Mouse (Mus musculus): Measurements from ENCODE around the gene H1fnt. TPM values are rescaled to one million over a fixed set of nuclear protein-coding genes. Genes with fewer than 3 reads are reported as not detected.

Gene H1fnt
- polyA plus RNA-seq (2014; fragmentation: Illumina TruSeq; extraction: RNeasy Lipid Tissue Mini Kit (QIAGEN cat#74804); ENCODE audit: low read depth, low replicate concordance): 15.9 TPM

DNA sequence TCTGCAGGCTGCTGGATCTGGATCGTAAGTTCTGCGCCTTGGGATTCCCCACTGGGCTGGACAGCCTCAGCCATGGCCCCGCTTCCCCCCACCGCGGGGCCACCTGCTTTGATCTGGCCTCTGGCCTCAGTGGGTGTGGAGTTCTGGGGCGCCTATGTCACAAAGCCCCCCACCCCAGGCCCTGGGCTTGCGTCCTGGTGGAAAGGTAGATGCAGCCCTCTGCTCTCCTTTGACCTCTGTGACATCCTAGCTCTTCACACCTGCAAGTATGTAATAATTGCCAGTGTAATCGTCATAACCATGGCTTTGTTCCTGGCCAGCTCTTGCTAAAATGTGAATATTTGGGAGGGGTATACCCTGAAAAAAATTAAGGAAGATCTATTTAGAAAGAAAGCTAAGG lies at the start of gene H1fnt:
H1fnt (minus strand) TSS at position 101 of the 400 bp plus-strand sequence.

DNA sequence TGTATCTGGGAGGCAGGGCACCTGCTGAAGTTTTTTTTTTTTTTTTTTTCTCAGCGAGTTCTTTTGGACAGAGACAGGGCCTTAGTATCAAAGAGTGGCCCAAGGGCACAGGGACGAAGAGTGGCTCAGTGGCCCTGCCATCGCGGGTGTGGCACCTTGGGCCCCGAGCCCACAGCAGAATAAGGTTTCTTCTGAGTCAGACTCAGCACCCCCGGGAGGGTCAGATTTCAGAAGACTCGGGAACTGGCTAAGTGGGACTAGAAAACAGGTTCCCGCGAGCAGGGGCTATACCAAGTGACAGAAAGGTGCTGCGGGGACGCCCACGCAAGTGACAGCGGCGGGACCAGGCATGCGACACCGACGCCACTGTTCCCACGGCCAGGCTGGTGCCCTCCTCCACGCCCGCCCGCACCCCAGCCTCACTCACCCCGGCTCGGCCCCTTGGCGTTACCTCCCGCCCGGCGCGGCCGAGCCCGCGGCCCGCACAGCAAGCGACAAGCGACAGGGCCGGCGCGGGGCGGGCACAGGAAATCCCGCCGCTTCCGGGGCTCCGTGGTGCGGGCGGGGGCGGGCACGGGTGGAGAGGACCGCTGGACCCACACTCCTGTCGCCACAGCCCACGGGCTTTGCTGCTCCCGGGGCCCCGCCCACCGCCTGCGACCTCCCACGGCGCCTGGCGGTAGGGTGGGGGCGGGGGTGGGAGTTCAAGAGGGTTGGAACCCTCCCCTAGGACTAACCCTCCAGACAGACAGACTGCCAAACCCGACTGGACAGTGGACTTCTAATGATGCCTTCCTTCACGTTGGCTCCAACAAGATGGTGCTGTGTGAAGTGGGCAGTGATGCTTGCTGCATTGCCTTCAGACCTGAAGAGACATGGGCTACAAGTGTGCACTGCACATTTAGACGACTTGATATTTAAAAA lies 38.8 kb upstream of the H1fnt start, which contains the start of gene Zfp641:
Zfp641 (minus strand) TSS at position 534 of the 924 bp plus-strand sequence.

DNA sequence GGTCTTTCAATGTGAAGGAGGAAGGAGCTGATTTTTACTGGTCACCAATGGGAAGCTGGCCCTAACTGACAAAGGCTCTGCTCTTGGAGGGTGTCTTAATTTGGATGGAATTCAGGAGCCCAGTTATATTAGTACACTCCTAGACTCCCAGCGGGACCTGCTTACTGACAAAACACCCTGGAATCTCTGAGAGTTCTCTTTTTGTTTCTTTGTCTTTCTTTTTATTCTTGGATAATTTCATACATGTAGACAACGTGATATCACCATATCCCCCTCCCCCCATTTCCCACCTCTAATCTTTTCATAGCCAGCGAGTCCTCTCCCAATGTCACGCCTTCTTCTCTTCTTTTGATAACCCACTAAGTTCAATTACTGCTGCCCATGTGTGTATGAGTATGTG lies 22.7 kb downstream of the H1fnt start, which contains the start of gene Olfr286:
Olfr286 (minus strand) TSS at position 101 of the 400 bp plus-strand sequence.

DNA sequence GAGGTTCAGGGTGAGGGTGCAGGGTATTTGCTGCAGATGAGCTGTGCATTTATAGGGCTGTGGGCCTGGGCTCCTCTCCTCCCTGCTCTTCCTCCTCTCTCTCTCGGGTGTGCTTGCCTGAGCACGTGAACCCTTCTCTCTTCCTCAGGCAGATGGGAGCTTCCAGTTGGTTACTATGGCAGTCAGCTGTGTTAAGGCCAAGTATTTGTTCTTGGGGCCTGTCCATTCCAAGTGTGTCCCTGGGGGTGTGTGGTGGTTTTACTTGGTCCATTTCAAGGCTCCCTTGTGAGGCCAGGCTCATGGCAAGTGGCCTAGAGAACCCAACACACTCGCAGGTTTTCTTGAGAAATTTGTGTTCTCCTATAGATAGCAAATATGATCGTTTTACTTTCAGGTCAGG lies 36.2 kb downstream of the H1fnt start, which contains the start of the genes Gm44579 and Olfr287:
Gm44579 (minus strand) TSS at position 101 of the 400 bp plus-strand sequence.
Olfr287 (minus strand) TSS at position 180 of the 400 bp plus-strand sequence.

Other genes with a start within 250 kb of the H1fnt start
- 21.6 TPM for gene Pfkm, start 164.7 kb downstream of the H1fnt start, polyA plus RNA-seq (2014; fragmentation: Illumina TruSeq; extraction: RNeasy Lipid Tissue Mini Kit (QIAGEN cat#74804); ENCODE audit: low read depth, low replicate concordance)
- 17.6 TPM for gene Senp1, start 163.5 kb downstream of the H1fnt start, polyA plus RNA-seq (2014; fragmentation: Illumina TruSeq; extraction: RNeasy Lipid Tissue Mini Kit (QIAGEN cat#74804); ENCODE audit: low read depth, low replicate concordance)
- gene Asb8, start 91.7 kb downstream of the H1fnt start, polyA plus RNA-seq (2014; fragmentation: Illumina TruSeq; extraction: RNeasy Lipid Tissue Mini Kit (QIAGEN cat#74804); ENCODE audit: low read depth, low replicate concordance): 23.7 TPM
- gene Ccdc184, start 90.1 kb downstream of the H1fnt start, polyA plus RNA-seq (2014; fragmentation: Illumina TruSeq; extraction: RNeasy Lipid Tissue Mini Kit (QIAGEN cat#74804); ENCODE audit: low read depth, low replicate concordance): 0.57 TPM
- gene Olfr288, start 61.8 kb downstream of the H1fnt start, polyA plus RNA-seq (2014; fragmentation: Illumina TruSeq; extraction: RNeasy Lipid Tissue Mini Kit (QIAGEN cat#74804); ENCODE audit: low read depth, low replicate concordance): not detected
- gene Gm44579, start 36.3 kb downstream of the H1fnt start, polyA plus RNA-seq (2014; fragmentation: Illumina TruSeq; extraction: RNeasy Lipid Tissue Mini Kit (QIAGEN cat#74804); ENCODE audit: low read depth, low replicate concordance): not detected
- gene Olfr287, start 36.2 kb downstream of the H1fnt start, polyA plus RNA-seq (2014; fragmentation: Illumina TruSeq; extraction: RNeasy Lipid Tissue Mini Kit (QIAGEN cat#74804); ENCODE audit: low read depth, low replicate concordance): not detected
- not detected for gene Olfr286, start 22.8 kb downstream of the H1fnt start, polyA plus RNA-seq (2014; fragmentation: Illumina TruSeq; extraction: RNeasy Lipid Tissue Mini Kit (QIAGEN cat#74804); ENCODE audit: low read depth, low replicate concordance)
- gene Zfp641, start 38.9 kb upstream of the H1fnt start, polyA plus RNA-seq (2014; fragmentation: Illumina TruSeq; extraction: RNeasy Lipid Tissue Mini Kit (QIAGEN cat#74804); ENCODE audit: low read depth, low replicate concordance): 3.6 TPM
- not detected for gene Olfr285, start 60.1 kb upstream of the H1fnt start, polyA plus RNA-seq (2014; fragmentation: Illumina TruSeq; extraction: RNeasy Lipid Tissue Mini Kit (QIAGEN cat#74804); ENCODE audit: low read depth, low replicate concordance)
- not detected for gene Olfr284, start 83.7 kb upstream of the H1fnt start, polyA plus RNA-seq (2014; fragmentation: Illumina TruSeq; extraction: RNeasy Lipid Tissue Mini Kit (QIAGEN cat#74804); ENCODE audit: low read depth, low replicate concordance)
- not detected for gene Olfr283, start 123.7 kb upstream of the H1fnt start, polyA plus RNA-seq (2014; fragmentation: Illumina TruSeq; extraction: RNeasy Lipid Tissue Mini Kit (QIAGEN cat#74804); ENCODE audit: low read depth, low replicate concordance)
- gene Olfr282, start 173.9 kb upstream of the H1fnt start, polyA plus RNA-seq (2014; fragmentation: Illumina TruSeq; extraction: RNeasy Lipid Tissue Mini Kit (QIAGEN cat#74804); ENCODE audit: low read depth, low replicate concordance): not detected
- gene Olfr281, start 195.3 kb upstream of the H1fnt start, polyA plus RNA-seq (2014; fragmentation: Illumina TruSeq; extraction: RNeasy Lipid Tissue Mini Kit (QIAGEN cat#74804); ENCODE audit: low read depth, low replicate concordance): not detected
- gene OR5BS1P, start 212.6 kb upstream of the H1fnt start, polyA plus RNA-seq (2014; fragmentation: Illumina TruSeq; extraction: RNeasy Lipid Tissue Mini Kit (QIAGEN cat#74804); ENCODE audit: low read depth, low replicate concordance): not detected
- gene Lalba, start 225.4 kb upstream of the H1fnt start, polyA plus RNA-seq (2014; fragmentation: Illumina TruSeq; extraction: RNeasy Lipid Tissue Mini Kit (QIAGEN cat#74804); ENCODE audit: low read depth, low replicate concordance): not detected
- gene Olfr279, start 235.1 kb upstream of the H1fnt start, polyA plus RNA-seq (2014; fragmentation: Illumina TruSeq; extraction: RNeasy Lipid Tissue Mini Kit (QIAGEN cat#74804); ENCODE audit: low read depth, low replicate concordance): not detected

All from adipose tissue, adult 10 weeks (tissue).